Mouse (Mus musculus) C2C12 (cell line): ENCODE data around the gene Gm44790.

ENCODE experiments used
- CTCF ChIP-seq: IDR thresholded peaks from one replicate; pipeline ENCODE4 v1.5.1; 2011; ENCODE audit not compliant: control insufficient read depth, insufficient read depth, insufficient read length
- FOSL1 ChIP-seq: IDR thresholded peaks from one replicate; pipeline ENCODE4 v1.8.0; 2011; ENCODE audit warnings: mild to moderate bottlenecking, low read length; ENCODE audit not compliant: poor library complexity, insufficient read depth, severe bottlenecking
- MAX ChIP-seq: IDR thresholded peaks from one replicate; pipeline ENCODE4 v1.6.1; 2011; ENCODE audit warnings: mild to moderate bottlenecking, control low read depth
- MYOD1 ChIP-seq: IDR thresholded peaks from one replicate; pipeline ENCODE4 v1.6.1; 2011; ENCODE audit warnings: low read depth; ENCODE audit not compliant: control insufficient read depth, insufficient read length
- USF1 ChIP-seq: IDR thresholded peaks from one replicate; pipeline ENCODE4 v1.6.1; 2011; ENCODE audit warnings: low read depth, mild to moderate bottlenecking, control low read depth, moderate library complexity

DNA sequence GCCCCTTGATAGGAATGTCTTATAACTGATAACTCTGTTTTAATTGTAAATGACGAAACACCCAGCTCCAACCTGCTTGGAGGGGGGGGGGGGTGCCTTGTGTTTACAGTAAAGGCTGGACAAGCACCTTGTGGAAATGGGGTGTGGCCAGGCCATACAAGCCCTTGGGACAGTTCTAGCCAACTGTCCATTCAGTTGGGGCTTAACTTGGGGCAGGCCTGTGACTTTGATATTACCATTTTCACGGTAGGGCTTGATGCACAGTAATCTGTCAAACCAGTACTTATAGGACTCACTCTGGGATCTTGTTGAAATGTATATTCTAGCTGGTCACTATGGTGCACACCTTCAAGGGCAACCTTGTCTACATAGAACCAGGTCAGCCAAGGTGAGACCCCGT is 44.9 kb downstream of the Gm44790 start:
- TF ChIP-seq CTCF = no peak
- TF ChIP-seq USF1 = no peak
- TF ChIP-seq MAX = no peak
- TF ChIP-seq FOSL1 = no peak
- TF ChIP-seq MYOD1 = no peak
